Mouse (Mus musculus): ENCODE measurements around the gene Gm20908. TPM values are rescaled to one million over a fixed set of nuclear protein-coding genes. Genes with fewer than 3 reads are reported as not detected.
"Not testable (repeated sequence)": the region's sequence is repeated elsewhere in the genome, so short reads cannot be mapped to it uniquely, and the experiment has no call there.

The Gm20908 gene
- not detected in 2 replicates for polyA plus RNA-seq (2015; fragmentation: Nextera tagmentation; extraction: Ambion mirVana)

DNA sequence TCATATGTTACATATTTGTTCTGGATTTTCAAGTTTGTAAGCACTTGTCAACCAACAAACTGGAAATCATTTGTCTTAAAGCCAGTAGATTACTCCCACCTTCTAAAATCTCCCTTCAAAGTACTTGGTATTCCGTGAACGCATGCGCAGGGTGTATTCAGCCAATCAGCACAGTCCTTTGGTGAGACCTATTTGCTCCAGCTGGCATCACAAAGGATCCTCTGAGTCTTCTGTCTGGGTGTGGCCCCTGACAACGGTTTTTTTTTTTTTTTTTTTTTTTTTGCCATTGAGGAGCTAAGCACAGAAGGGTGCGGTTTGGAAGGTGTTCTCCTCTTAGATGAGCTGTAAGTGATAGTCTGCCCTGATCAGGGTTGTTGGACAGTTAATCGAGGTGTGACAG lies at the start of gene Gm20908:
Gene Gm20908, plus strand, starts transcription at position 301 of the 400 bp plus-strand sequence.
- not testable (repeated sequence) for H3K4me3 ChIP-seq; H3K36me3 ChIP-seq; ATAC-seq (replicated peaks); H3K9ac ChIP-seq (replicated peaks); H3K9me3 ChIP-seq; H3K27me3 ChIP-seq; H3K27ac ChIP-seq (replicated peaks); H3K4me2 ChIP-seq (replicated peaks); H3K4me1 ChIP-seq
- WGBS, result no CpG with 5 or more reads among the region's 6 CpGs
